8 mouse cellular contexts compared by ENCODE assay signal in the genomic region with DNA sequence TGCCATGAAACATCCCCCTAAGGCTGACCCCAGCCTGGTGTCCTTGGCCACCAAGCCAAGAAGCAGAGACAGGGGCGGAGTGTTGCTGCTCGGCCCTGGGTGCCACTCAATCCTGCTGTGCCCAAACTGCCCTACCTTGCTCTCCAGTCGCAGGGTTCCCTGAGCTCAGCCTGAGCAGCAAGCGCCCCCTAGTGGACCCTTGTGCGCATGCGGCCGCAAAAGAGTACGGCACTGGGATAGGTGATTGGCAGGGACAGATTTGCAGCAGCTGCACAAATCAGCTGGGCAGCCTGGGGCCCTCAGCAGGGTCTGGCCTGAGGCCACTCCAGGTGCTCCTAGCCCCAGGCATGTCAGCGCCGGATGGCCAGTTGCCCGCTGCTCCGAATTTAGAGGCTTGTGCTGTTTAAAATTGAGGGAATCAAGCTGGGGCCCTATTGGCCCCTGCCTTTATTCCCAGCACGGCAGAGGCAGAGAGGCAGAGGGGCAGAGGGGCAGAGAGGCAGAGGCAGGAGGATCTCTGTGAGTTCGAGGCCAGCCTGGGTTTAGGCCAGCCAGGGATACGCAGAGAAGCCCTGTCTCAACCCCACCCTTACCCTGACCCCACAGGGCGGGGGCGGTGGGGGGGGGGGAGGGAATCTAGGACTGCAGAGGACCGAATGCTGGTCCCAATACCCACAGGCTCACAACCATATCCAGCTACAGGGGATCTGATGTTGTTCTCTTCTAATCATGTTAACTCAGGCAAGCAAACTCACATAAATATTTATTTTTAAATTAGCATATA. TPM values are rescaled to one million over a fixed set of nuclear protein-coding genes. Genes with fewer than 3 reads are reported as not detected.
DNase-seq lines count a peak whose midpoint lies in the region; ATAC-seq lines count a peak whose summit lies in the region.

No protein-coding gene starts in this region.

- H3K4me2 ChIP-seq in forebrain, embryonic 13.5 days: no peak overlapping the region
- H3K4me2 ChIP-seq in hindbrain, embryonic 15.5 days: no peak overlapping the region

- peak; percentile 45 to 65 for DNase-seq in left cerebral cortex, adult 18-20 months (ENCODE audit: low spot score in 2 of 2)
- DNase-seq in left cerebral cortex, adult 8-10 months (ENCODE audit: low spot score in 2 of 2): no peak
- DNase-seq in c-Kit-positive CD71-positive TER-119-positive erythroid progenitor cells, embryonic 14.5 days (ENCODE audit: low spot score): peak; percentile 52
- DNase-seq in left cerebral cortex, postnatal 4 days: peak; percentile 67
- peak; percentile 90 for DNase-seq in mesoderm, embryonic 11.5 days (ENCODE audit: low read depth, low spot score)
- DNase-seq in spleen, adult 12 weeks (ENCODE audit: low spot score): peak; percentile 38

- peak; percentile 55 for ATAC-seq in forebrain, embryonic 13.5 days
- ATAC-seq in hindbrain, embryonic 15.5 days (ENCODE audit: low FRiP score, low read depth): peak; percentile 61; the same call in 1 of the 2 replicates

- peaks cover 82% of the 10 kb centered on the region for H3K27me3 ChIP-seq in forebrain, embryonic 13.5 days
- peaks cover 64% of the 10 kb centered on the region for H3K27me3 ChIP-seq in hindbrain, embryonic 15.5 days

- no peaks in the 10 kb centered on the region for H3K9me3 ChIP-seq in forebrain, embryonic 13.5 days (replicated peaks)
- H3K9me3 ChIP-seq in hindbrain, embryonic 15.5 days: no peaks in the 10 kb centered on the region

- no peaks in the 10 kb centered on the region for H3K36me3 ChIP-seq in forebrain, embryonic 13.5 days (ENCODE audit: poor library complexity, severe bottlenecking)
- H3K36me3 ChIP-seq in hindbrain, embryonic 15.5 days: no peaks in the 10 kb centered on the region

- H3K9ac ChIP-seq in forebrain, embryonic 13.5 days: no peak overlapping the region
- no peak overlapping the region for H3K9ac ChIP-seq in hindbrain, embryonic 15.5 days

- intact Hi-C loops in left cerebral cortex, postnatal 4 days (cut with DNase I): no loop called here

- no peak overlapping the region for H3K4me3 ChIP-seq in forebrain, embryonic 13.5 days
- H3K4me3 ChIP-seq in hindbrain, embryonic 15.5 days: no peak overlapping the region

- WGBS in forebrain, embryonic 13.5 days: 18% methylated on average over 18 of the region's 18 CpGs
- WGBS in hindbrain, embryonic 15.5 days: 18% methylated on average over 18 of the region's 18 CpGs

- no peak overlapping the region for H3K27ac ChIP-seq in forebrain, embryonic 13.5 days
- H3K27ac ChIP-seq in hindbrain, embryonic 15.5 days (replicated peaks): no peak overlapping the region

- no peaks in the 10 kb centered on the region for H3K4me1 ChIP-seq in forebrain, embryonic 13.5 days
- H3K4me1 ChIP-seq in hindbrain, embryonic 15.5 days (replicated peaks): no peaks in the 10 kb centered on the region

RNA-seq across cellular contexts. Expression of a gene that starts 13.8 kb away (rescaled TPM):
- not detected for total RNA-seq in left cerebral cortex, adult 18-20 months (2021)
- not detected for total RNA-seq in left cerebral cortex, adult 8-10 months (2022)
- not detected in 2 replicates for polyA plus RNA-seq in forebrain, embryonic 13.5 days (2015; fragmentation: Nextera tagmentation; extraction: Ambion mirVana)
- not detected in 2 replicates for polyA plus RNA-seq in hindbrain, embryonic 15.5 days (2015; fragmentation: Nextera tagmentation; extraction: Ambion mirVana)
- total RNA-seq in left cerebral cortex, postnatal 4 days (2021): not detected

RNA-seq across cellular contexts. Expression of a gene that starts 23.6 kb away (rescaled TPM):
- not detected for total RNA-seq in left cerebral cortex, adult 18-20 months (2021)
- not detected for total RNA-seq in left cerebral cortex, adult 8-10 months (2022)
- polyA plus RNA-seq in forebrain, embryonic 13.5 days (2015; fragmentation: Nextera tagmentation; extraction: Ambion mirVana): not detected in 2 replicates
- polyA plus RNA-seq in hindbrain, embryonic 15.5 days (2015; fragmentation: Nextera tagmentation; extraction: Ambion mirVana): not detected in 2 replicates
- total RNA-seq in left cerebral cortex, postnatal 4 days (2021): not detected

RNA-seq across cellular contexts. Expression of a gene that starts 28.9 kb away (rescaled TPM):
- not detected for total RNA-seq in left cerebral cortex, adult 18-20 months (2021)
- total RNA-seq in left cerebral cortex, adult 8-10 months (2022): not detected
- polyA plus RNA-seq in forebrain, embryonic 13.5 days (2015; fragmentation: Nextera tagmentation; extraction: Ambion mirVana): not detected in 2 replicates
- not detected in 2 replicates for polyA plus RNA-seq in hindbrain, embryonic 15.5 days (2015; fragmentation: Nextera tagmentation; extraction: Ambion mirVana)
- total RNA-seq in left cerebral cortex, postnatal 4 days (2021): not detected

Comparison
In these comparisons a context has a peak if more than half of its experiments do, and no peak if none do; other contexts are left out.
1. DNase-seq: peak in left cerebral cortex, adult 18-20 months (2 of 2), c-Kit-positive CD71-positive TER-119-positive erythroid progenitor cells, embryonic 14.5 days (single experiment), left cerebral cortex, postnatal 4 days (single experiment), mesoderm, embryonic 11.5 days (single experiment) and spleen, adult 12 weeks (single experiment); none in left cerebral cortex, adult 8-10 months (0 of 2).